Mouse (Mus musculus) large intestine, adult 2 months (tissue): ENCODE measurements around the gene Peg12. TPM values are rescaled to one million over a fixed set of nuclear protein-coding genes. Genes with fewer than 3 reads are reported as not detected.

ENCODE experiments used
- DNase-seq: peaks from one replicate; pipeline ENCODE4 v3.0.0-alpha.2; 2012; ENCODE audit warnings: low read depth, low spot score
- WGBS: fragments of 180-500 bp; shearing (Covaris S2); methylation state at CpG from one replicate; pipeline ENCODE4 v1.1.7; 2018; 5-methylcytosine and 5-hydroxymethylcytosine counted together
- polyA plus RNA-seq: library from polyadenylated mRNA; depleted of rRNA; stranded (reverse); fragments of >200 nt; gene quantifications from 2 replicates; pipeline ENCODE4 v1.2.3, GENCODE M21; 2012; rRNA removed

Gene Peg12
- 0.12 and 0.22 TPM in 2 replicates for polyA plus RNA-seq

- WGBS = 23% methylated on average over 82 of the region's 82 CpGs
- DNase-seq = no peak
Measured at GRCm38 (mm10) chr7:62463878-62464755, at the start of gene Peg12. Gene Peg12 (minus strand): TSS chr7:62464510.

GRCm38 (mm10) chr7:62486139-62486538, 21.8 kb upstream of the Peg12 start:
- 16% methylated on average over 2 of the region's 2 CpGs for WGBS

GRCm38 (mm10) chr7:62463007-62463877, 1.1 kb downstream of the Peg12 start:
- no peak for DNase-seq
- WGBS = 28% methylated on average over 55 of the region's 55 CpGs

More at GRCm38 (mm10) chr7:62486139-62486538, 21.8 kb upstream of the Peg12 start:
- no peak for DNase-seq

- 29% methylated on average over 13 of the region's 13 CpGs for WGBS
- no peak for DNase-seq
Measured at GRCm38 (mm10) chr7:62462229-62463006, 1.9 kb downstream of the Peg12 start.

DNA sequence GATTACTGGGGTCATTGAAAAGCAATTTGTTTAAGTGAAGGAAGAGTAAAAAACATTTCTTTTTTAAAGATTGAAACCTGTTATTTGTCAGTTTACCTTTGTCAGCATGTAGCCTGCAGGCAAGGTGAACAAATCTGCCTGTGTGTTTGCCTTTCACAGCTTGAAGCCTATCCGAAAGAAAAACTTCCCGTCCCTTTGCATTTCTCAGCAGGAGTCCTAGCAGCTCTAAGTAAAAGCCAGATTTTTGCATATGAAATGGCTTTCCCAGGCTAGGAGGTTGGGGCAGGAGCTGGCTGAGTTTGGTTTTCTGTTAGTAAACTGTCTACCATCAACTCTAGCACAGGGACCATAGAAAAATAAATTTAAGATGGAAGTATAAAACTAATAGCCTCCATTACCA, 12.0 kb downstream of the Peg12 start:
- DNase-seq = no peak
- WGBS = 33% methylated on average over 2 of the region's 2 CpGs

DNA sequence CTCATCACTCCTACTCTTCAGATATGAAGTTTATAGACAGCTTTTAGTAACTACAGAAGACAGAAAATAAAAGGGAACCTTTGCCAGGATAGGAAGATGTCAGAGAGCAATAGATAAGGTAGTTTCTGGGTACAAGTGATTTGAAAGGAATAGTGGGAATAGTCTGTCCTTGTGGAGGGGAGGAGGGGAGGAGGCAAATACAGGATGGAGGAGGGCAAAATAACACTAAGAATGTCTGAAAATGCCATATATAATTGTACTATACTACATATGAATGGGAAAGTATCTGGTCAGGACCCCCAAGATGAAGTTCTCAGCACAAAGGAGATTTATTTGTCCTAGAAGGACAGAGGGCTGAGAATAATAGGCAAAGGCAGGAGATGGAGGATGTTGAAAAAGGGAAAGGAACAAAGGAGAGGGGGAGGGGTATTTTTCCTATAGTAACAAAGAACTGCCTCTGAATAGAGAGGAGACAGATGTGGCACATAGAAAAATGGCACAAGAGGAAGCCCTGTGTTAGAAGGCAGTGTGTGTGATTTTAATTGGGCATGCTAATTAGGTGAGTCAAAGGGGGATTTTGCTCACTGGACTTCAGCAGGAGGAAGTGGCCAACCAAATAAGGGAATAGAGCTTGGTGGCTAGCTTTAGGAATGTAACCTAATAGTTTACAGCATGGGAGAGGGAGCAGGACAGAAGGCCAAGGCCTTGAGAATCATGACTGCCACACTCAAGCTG, 18.7 kb downstream of the Peg12 start:
- DNase-seq = no peak

DNA sequence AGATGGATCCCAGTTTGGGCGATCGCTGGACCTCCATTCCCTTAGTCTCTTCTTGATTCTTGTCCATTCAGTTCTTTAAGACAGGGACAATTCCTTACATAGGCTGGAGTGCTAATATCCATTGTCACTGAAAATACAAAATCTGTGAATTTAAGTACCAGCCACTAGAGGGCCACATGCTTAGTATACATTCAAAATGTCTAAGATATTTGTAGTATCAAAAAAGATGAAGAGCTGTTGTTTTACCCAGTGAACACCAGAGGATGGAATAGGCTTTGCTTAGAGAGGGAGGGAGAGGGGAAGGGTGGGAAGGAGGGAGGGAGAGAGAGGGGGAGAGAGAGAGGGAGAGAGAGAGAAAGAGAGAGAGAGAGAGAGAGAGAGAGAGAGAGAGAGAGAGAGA, 27.9 kb downstream of the Peg12 start:
- DNase-seq = no peak
- 64% methylated on average over 2 of the region's 2 CpGs for WGBS

- no peak for DNase-seq
- WGBS = 22% methylated on average over 3 of the region's 3 CpGs
Measured at GRCm38 (mm10) chr7:62433243-62433642, 31.1 kb downstream of the Peg12 start.

DNA sequence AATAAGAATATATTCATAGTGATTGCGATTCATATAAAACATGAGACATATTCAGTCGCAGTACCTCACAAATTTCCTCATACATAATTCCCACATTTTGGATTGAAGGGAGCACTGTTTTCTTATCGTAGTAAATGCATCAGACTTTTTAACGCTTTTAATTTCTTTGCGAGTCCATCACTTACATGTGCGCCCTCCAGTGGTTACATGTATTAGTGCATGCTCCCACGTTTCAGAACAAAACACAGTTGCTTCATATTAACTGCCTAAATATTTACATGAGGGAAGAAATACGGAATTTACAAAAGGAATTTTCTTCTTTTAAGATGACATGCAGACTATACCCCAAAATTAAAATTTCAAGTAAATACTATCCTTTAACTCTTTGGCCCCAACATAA, 36.0 kb downstream of the Peg12 start:
- 23% methylated on average over 8 of the region's 8 CpGs for WGBS
- no peak for DNase-seq

DNA sequence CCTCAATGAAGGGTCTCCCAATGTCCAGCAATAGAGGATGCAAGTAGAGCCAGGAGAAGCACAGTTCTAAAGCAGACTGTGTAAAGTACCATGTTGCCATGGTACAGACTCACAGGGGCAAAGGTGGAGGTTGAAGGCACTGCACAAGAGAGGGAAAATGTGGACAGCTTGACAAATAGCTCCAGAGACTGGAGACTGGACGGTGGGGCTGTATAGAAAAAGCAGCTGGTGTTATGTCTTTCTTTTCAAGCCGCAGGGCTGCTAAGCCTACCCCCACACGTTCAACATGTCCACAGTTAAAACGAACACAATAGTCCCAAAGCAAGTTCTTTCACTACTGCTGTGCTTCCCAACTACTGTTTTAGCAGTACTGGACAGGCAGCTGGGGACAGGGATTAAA, 41.1 kb downstream of the Peg12 start:
- DNase-seq = no peak
- 52% methylated on average over 4 of the region's 4 CpGs for WGBS

DNA sequence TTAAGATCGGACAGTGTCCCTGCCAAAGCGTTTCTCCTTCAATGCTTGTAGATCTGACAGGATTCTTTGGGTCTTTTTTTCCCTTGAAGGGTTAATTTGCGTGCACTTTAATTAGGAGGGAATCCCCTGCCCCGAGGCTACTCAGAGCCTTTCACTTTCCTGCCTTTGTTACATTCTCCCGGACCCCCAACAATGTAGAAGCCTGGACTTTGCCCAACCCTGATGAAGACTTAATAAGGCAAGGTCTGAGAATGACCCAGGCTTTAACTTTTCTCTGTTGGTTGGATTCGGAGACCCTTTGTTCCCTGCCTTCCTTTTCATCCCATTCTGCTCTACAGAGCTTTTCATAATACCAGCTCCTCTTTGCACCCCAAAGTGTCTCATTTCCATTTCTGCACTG, 43.7 kb downstream of the Peg12 start:
- DNase-seq = no peak
- 74% methylated on average over 6 of the region's 6 CpGs for WGBS

DNA sequence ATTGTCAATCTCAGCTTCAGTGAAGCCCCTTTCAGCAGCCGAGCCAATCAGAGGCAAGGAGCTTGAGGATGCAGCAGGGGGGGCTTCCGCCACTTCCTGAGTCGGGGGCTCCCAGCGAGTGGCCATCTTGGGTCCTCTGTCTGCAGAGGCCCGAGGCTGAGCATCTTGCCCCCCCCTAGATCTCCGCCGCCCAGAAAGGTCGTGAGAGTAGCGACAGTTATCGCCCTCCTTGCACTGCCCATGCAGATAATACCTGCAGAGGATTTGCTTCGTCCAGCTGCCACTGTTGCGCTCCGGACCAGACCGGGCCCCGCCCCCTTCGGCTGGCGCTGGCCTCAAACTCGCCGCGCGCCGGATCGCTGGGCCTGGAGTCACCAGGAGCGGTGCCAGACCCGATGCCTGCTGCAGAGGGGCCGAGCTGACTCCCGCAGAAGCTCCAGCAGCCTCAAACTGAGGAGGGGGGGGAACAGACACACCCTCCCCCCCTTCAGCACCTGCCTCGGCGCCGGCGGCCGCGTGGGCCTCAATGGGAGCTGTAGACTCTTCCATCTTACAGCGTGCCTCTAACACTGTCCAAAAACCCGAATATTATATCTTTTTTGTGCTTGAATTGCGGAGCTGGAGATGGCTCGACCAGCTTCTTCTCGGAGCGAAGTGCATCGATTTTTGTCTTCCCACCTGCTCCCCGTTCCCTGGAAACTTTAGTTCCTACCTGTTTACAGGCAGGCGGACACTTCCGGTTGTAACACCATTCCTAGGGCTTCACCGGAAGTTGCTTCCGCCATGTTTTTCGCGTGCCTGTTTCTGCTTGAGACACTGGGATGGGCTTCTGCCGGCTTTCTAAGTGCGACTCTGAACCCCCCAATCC, 44.6 kb downstream of the Peg12 start, which contains the start of gene Mkrn3:
Mkrn3 (minus strand) TSS at position 647 of the 868 bp plus-strand sequence.
- WGBS = 25% methylated on average over 49 of the region's 49 CpGs
- peak; percentile 25 for DNase-seq

DNA sequence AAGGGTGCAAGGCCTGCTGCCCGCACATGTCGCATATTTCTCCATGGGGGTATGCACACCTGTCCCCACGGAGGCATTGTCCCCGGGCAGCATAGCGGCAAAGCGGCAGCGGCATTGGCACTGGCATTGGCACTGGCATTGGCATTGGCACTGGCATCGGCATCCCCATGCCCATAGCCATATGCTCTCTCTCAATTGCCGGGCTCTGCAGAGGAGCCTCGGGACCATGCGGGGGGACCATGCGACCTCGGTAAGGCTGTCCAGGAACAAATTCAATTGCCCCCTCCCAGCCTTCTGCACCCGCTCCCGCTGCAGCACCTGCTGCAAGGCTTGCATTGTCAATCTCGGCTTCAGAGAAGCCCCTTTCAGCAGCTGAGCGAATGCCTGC, 45.2 kb downstream of the Peg12 start:
- WGBS = 61% methylated on average over 17 of the region's 17 CpGs
- no peak for DNase-seq

DNA sequence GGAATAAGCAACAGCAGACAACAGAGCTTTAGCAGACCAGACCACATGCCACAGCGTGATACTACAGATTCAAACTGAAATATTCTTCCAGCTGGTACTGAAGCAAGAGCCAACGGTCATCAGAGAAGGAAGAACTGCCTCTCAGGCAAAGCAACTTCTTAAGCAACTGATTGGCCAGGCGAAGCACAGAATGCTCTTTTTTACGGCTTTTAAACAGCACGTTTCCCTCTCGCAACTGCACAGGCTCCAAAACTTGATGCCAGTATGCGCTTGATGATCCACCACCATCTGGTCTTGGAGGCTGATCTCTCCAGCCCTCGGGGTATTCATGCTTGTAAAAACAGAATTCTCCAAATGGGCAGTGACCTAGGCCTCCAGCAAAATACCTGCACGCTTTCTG, 46.0 kb downstream of the Peg12 start:
- 76% methylated on average over 9 of the region's 9 CpGs for WGBS
- DNase-seq = no peak

GRCm38 (mm10) chr7:62416173-62416572, 48.1 kb downstream of the Peg12 start:
- DNase-seq = no peak

- WGBS = 66% methylated on average over 1 of the region's 1 CpGs
- DNase-seq = no peak
Measured at GRCm38 (mm10) chr7:62415222-62415621, 49.1 kb downstream of the Peg12 start.
